Mouse (Mus musculus) liver, adult (tissue): Measurements from ENCODE around the gene Haus4.

Experiments
- GATA4 ChIP-seq: IDR thresholded peaks from 2 replicates; pipeline ENCODE4 v1.6.1; 2014; ENCODE audit warnings: mild to moderate bottlenecking, low read length; ENCODE audit not compliant: insufficient replicate concordance

The Haus4 gene

GRCm38 (mm10) chr14:54553975-54554769 lies at the start of gene Haus4:
Gene Haus4 (minus strand): TSS chr14:54554616.
- TF ChIP-seq GATA4: peak; percentile 44; the same call in 1 of the 2 replicates

- no peak for TF ChIP-seq GATA4
Observed at GRCm38 (mm10) chr14:54603686-54604085, 49.3 kb upstream of the Haus4 start.

GRCm38 (mm10) chr14:54603038-54603654 lies 48.7 kb upstream of the Haus4 start:
- TF ChIP-seq GATA4: no peak; the same call in 1 of the 2 replicates

- TF ChIP-seq GATA4: no peak
Observed at GRCm38 (mm10) chr14:54602613-54603012, 48.2 kb upstream of the Haus4 start.

- no peak for TF ChIP-seq GATA4
Observed at GRCm38 (mm10) chr14:54601601-54602000, 47.2 kb upstream of the Haus4 start.

- TF ChIP-seq GATA4: no peak
Observed at GRCm38 (mm10) chr14:54597084-54597483, 42.7 kb upstream of the Haus4 start.

GRCm38 (mm10) chr14:54594631-54595414 lies 40.4 kb upstream of the Haus4 start:
- no peak for TF ChIP-seq GATA4

- no peak for TF ChIP-seq GATA4
Observed at GRCm38 (mm10) chr14:54594055-54594454, 39.6 kb upstream of the Haus4 start.

GRCm38 (mm10) chr14:54592319-54592934 lies 38.0 kb upstream of the Haus4 start:
- peak; percentile 22; the same call in 1 of the 2 replicates for TF ChIP-seq GATA4

- no peak for TF ChIP-seq GATA4
Observed at GRCm38 (mm10) chr14:54591056-54591455, 36.6 kb upstream of the Haus4 start.

- no peak for TF ChIP-seq GATA4
Observed at GRCm38 (mm10) chr14:54583681-54584338, 29.4 kb upstream of the Haus4 start.

- TF ChIP-seq GATA4: no peak
Observed at GRCm38 (mm10) chr14:54582536-54582935, 28.1 kb upstream of the Haus4 start.

GRCm38 (mm10) chr14:54579638-54580037 lies 25.2 kb upstream of the Haus4 start:
- no peak for TF ChIP-seq GATA4

- TF ChIP-seq GATA4: no peak
Observed at GRCm38 (mm10) chr14:54578063-54578462, 23.6 kb upstream of the Haus4 start.
